Mouse (Mus musculus) embryonic facial prominence, embryonic 15.5 days (tissue): ENCODE measurements around the gene Zim1. TPM values are rescaled to one million over a fixed set of nuclear protein-coding genes. Genes with fewer than 3 reads are reported as not detected.

ENCODE experiments used
- ATAC-seq: fragments of 200-750 bp; cut with Nextera tagmentation; 2 replicates; pipeline ENCODE4 v1.8.0; 2017; ENCODE audit warnings: low read depth, moderate TSS enrichment; ENCODE audit not compliant: insufficient number of reproducible peaks, low FRiP score, low TSS enrichment
- H3K27ac ChIP-seq: fragments of 300-500 bp; sonication (generic); replicated peaks from 2 replicates; pipeline ENCODE4 v1.5.1; 2015; ENCODE audit warnings: mild to moderate bottlenecking, inconsistent platforms
- H3K27me3 ChIP-seq: fragments of 300-500 bp; sonication (generic); 2 replicates; pipeline ENCODE4 v1.6.1; 2015; ENCODE audit warnings: inconsistent platforms
- H3K36me3 ChIP-seq: fragments of 300-500 bp; sonication (generic); 2 replicates; pipeline ENCODE4 v1.6.1; 2015; ENCODE audit warnings: mild to moderate bottlenecking, inconsistent platforms
- H3K4me1 ChIP-seq: fragments of 300-500 bp; sonication (generic); 2 replicates; pipeline ENCODE4 v1.6.1; 2015; ENCODE audit warnings: inconsistent platforms
- H3K4me2 ChIP-seq: fragments of 300-500 bp; sonication (generic); replicated peaks from 2 replicates; pipeline ENCODE4 v1.6.1; 2015; ENCODE audit warnings: mild to moderate bottlenecking, inconsistent platforms
- H3K4me3 ChIP-seq: fragments of 300-500 bp; sonication (generic); replicated peaks from 2 replicates; pipeline ENCODE4 v1.5.1; 2015; ENCODE audit warnings: mild to moderate bottlenecking, inconsistent platforms
- H3K9ac ChIP-seq: fragments of 300-500 bp; sonication (generic); 2 replicates; pipeline ENCODE4 v1.6.1; 2015; ENCODE audit warnings: inconsistent platforms
- H3K9me3 ChIP-seq: fragments of 300-500 bp; sonication (generic); replicated peaks from 2 replicates; pipeline ENCODE4 v1.6.1; 2016; ENCODE audit warnings: inconsistent platforms
- WGBS: fragments of 180-500 bp; shearing (Covaris S2); methylation state at CpG from one replicate; pipeline ENCODE4 v1.1.7; 2015; 5-methylcytosine and 5-hydroxymethylcytosine counted together
- polyA plus RNA-seq: library from polyadenylated mRNA; unstranded; fragments of >200 nt; fragmentation: Nextera tagmentation; extraction: Ambion mirVana; gene quantifications from 2 replicates; pipeline ENCODE4 v1.2.1, GENCODE M21; 2015

The Zim1 gene
- polyA plus RNA-seq, 1 experiment from 2014 or later: 14.8 TPM

- H3K27me3 ChIP-seq: no peaks in the 10 kb centered on the region
- H3K4me3 ChIP-seq: no peak overlapping the region
- H3K4me2 ChIP-seq: no peak overlapping the region
- H3K9me3 ChIP-seq: no peaks in the 10 kb centered on the region
- no peaks in the 10 kb centered on the region for H3K36me3 ChIP-seq
- H3K27ac ChIP-seq: no peak overlapping the region
- H3K9ac ChIP-seq: no peak overlapping the region
- no peaks in the 10 kb centered on the region for H3K4me1 ChIP-seq
- no peak for ATAC-seq
- 94% methylated on average over 3 of the region's 3 CpGs for WGBS
These were observed 50.4 kb downstream of the Zim1 start for GRCm38 (mm10) chr7:6645821-6646220.

GRCm38 (mm10) chr7:6638076-6638475, 58.2 kb downstream of the Zim1 start:
- 86% methylated on average over 4 of the region's 4 CpGs for WGBS
- H3K9me3 ChIP-seq: 0 out of 2 replicates have a peak, but pooled peaks cover 3% of the 10 kb centered on the region
- no peak overlapping the region for H3K4me2 ChIP-seq
- H3K4me3 ChIP-seq: no peak overlapping the region
- H3K9ac ChIP-seq: no peak overlapping the region
- H3K36me3 ChIP-seq: no peaks in the 10 kb centered on the region
- no peak for ATAC-seq
- no peak overlapping the region for H3K27ac ChIP-seq
- no peaks in the 10 kb centered on the region for H3K27me3 ChIP-seq
- H3K4me1 ChIP-seq: no peaks in the 10 kb centered on the region

DNA sequence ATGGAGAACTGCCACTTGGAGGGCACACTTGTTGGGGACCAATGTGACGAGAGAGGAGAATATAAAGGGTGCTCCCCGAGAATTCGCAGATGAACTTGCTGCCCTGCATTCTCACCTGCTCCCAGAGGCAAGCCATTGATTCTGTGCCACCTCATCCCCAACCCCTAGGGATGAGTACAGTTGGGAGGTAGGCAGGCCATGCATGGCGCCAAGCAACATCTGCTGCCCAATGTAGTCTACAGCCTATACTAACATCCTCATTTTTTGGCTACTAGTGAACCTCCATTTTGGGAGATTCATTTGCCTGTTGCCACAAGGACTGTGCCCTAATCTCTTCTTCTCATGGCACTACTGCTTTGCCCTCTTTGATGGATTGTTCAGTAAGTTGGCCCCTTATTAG, 59.5 kb downstream of the Zim1 start:
- Histone ChIP-seq H3K27ac (no peak overlapping the region), H3K36me3 (no peaks in the 10 kb centered on the region), H3K4me1 (no peaks in the 10 kb centered on the region), H3K9ac (no peak overlapping the region), H3K4me2 (no peak overlapping the region), H3K4me3 (no peak overlapping the region), H3K9me3 (0 out of 2 replicates have a peak, but pooled peaks cover 3% of the 10 kb centered on the region), H3K27me3 (no peaks in the 10 kb centered on the region)
- no peak for ATAC-seq
- 86% methylated on average over 4 of the region's 4 CpGs for WGBS

DNA sequence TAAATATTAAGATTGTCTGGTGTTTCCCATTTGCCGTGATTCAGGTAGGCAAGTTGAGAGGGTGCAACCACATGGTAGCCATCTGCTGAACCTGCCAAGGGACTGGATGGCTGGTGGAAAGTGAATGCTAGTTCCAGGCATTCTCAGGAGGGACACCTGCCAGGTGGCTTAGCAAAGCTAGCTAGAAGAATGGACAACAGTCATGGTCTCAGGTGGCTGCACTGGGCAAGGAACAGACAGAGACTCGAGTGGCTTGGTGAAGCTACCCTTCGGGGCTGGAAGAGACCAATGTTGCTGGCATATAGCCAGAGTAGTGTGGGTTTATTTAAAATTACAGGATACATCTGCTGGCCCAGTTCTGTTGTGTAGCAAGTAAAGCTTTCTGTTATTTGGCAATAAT, 60.4 kb downstream of the Zim1 start:
- no peak for ATAC-seq
- Histone ChIP-seq H3K4me2 (no peak overlapping the region), H3K27ac (no peak overlapping the region), H3K4me1 (no peaks in the 10 kb centered on the region), H3K9ac (no peak overlapping the region), H3K27me3 (no peaks in the 10 kb centered on the region), H3K36me3 (no peaks in the 10 kb centered on the region), H3K9me3 (0 out of 2 replicates have a peak, but pooled peaks cover 3% of the 10 kb centered on the region), H3K4me3 (no peak overlapping the region)
- 70% methylated on average over 3 of the region's 3 CpGs for WGBS

Other genes starting within 250 kb of the Zim1 start
- gene Olfr1336, start 240.3 kb downstream of the Zim1 start, polyA plus RNA-seq: not detected in 2 replicates
- gene Olfr1346, start 229.3 kb downstream of the Zim1 start, polyA plus RNA-seq: not detected in 2 replicates
- not detected in 2 replicates for gene Olfr5, start 209.5 kb downstream of the Zim1 start, polyA plus RNA-seq
- gene Olfr1347, start 196.7 kb downstream of the Zim1 start, polyA plus RNA-seq: not detected in 2 replicates
- not detected in 2 replicates for gene Olfr1348, start 187.7 kb downstream of the Zim1 start, polyA plus RNA-seq
- 0.15 TPM in 1 of 2 replicates, not detected in the other for gene Olfr1349, start 173.5 kb downstream of the Zim1 start, polyA plus RNA-seq
- 0.17 TPM in 1 of 2 replicates, not detected in the other for gene Olfr1350, start 131.6 kb downstream of the Zim1 start, polyA plus RNA-seq
- gene Peg3, start 34.0 kb upstream of the Zim1 start, polyA plus RNA-seq: 213 and 237 TPM in 2 replicates
- 9.3 and 9.9 TPM in 2 replicates for gene Usp29, start 34.1 kb upstream of the Zim1 start, polyA plus RNA-seq